Mouse (Mus musculus) 3T3-L1 (cell line): Measurements from ENCODE around the gene Hist1h2bc.
"Not testable (repeated sequence)": the region's sequence is repeated elsewhere in the genome, so short reads cannot be mapped to it uniquely, and the experiment has no call there.

ENCODE experiments used
- DNase-seq: peaks from one replicate; pipeline ENCODE4 v3.0.0-alpha.2; 2015; ENCODE audit warnings: low read depth, low spot score

Gene Hist1h2bc

DNA sequence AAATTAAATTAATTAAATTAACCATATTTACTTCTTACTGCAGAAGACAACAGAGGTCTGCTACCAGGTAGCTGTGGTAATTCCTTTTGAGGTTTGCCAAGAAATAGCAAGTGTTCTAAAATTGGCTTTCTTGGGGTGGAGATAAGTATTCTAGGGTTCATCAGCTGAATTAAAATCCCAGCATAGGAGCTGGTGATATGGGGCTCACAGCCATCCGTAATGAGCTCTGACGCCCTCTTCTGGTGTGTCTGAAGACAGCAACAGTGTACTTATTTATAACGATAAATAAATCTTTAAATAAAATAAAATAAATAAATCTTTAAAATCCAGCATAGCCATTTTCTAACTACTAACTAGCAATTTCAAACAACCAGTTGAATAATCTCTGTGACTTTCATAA, 15.8 kb downstream of the Hist1h2bc start:
- no peak for DNase-seq

DNA sequence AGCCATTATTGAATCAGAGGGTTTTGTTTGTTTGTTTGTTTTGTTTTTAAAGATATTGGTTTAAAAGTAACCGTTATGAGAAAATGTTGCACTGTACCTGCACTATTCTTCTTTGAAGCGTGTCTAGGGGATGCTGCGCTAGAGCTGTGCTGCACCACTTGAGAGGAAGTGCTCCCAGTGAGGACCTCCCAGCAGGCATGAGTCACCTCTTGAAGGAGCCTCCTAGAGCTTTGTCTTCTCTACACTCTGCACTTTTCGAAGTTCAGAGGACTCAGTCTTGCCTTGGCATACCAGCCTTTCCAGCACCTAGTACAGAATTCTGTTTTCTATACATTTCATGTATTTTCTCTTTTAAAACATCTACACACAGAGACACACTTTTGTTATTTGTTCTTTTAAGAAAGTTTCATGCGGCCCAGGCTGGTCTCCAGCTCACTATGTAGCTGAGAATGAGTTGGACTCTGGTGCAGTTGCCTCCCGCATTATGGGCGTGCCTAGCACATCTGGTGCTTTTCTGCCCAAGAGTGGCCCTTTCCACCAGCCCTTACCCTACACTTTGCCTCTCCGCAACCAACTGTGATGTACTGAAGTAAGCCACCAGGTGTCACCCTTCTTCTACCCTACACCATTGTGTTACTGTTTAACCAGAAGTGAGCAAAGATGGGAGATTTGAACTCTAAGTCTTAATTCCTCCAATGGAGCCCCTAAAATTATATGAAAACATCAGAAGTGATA, 17.0 kb downstream of the Hist1h2bc start:
- peak; percentile 90 for DNase-seq

DNA sequence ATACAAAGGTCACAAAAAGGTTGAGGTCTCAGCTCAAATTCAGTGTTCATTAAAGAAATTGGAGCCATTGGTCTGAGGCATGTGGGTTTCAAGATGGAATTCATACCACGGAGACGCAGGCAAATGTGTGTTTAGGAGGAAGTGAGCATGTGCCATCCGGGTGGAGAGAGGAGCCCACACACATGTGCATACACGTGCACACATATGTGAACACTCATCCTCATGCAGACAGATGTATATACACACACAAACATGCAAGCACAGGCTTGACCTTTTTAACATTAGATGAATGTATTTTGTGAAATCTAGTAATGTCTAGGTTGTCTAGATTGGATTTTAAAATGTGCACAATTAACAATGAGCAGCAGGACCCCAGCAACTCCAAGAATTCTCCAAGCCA, 18.2 kb downstream of the Hist1h2bc start:
- no peak for DNase-seq

DNA sequence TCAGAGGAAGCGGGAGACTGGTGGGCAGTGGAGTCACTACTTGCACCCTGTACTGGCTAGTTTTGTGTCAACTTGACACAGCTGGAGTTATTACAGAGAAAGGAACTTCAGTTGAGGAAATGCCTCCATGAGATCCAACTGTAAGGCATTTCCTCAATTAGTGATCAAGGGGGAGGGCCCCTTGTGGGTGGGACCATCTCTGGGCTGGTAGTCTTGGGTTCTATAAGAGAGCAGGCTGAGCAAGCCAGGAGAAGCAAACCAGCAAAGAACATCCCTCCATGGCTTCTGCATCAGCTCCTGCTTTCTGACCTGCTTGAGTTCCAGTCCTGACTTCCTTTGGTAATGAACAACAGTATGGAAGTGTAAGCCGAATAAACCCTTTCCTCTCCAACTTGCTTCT, 18.8 kb downstream of the Hist1h2bc start:
- DNase-seq, result not testable (repeated sequence)

DNA sequence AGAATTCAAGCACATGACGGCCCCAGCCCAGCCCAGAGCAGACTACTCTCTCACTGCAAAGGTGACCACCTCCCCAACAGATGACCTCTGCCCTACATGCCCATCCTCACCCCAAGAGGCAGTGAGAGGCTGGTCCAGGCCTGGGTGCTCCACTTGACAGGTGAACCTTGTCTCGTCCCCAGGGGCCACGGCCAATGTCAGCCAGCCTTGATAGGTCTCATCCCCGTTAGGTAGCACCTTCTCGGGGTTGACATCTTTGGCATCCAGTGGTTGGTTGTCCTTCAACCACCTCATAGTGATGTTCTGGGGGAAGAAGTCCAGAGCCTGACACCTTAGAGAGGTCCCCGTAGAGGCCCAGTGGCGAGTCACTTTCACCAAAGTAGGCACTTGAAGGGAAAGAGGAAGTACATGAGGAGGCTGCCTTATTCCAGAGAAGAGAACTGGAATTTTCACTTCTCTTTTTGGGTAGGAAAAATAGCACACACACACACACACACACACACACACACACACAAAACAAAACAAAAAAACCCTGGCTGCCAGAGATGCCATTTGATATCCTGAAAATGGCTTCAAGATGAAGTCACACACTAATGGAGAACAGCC, 21.9 kb downstream of the Hist1h2bc start:
- no peak for DNase-seq

DNA sequence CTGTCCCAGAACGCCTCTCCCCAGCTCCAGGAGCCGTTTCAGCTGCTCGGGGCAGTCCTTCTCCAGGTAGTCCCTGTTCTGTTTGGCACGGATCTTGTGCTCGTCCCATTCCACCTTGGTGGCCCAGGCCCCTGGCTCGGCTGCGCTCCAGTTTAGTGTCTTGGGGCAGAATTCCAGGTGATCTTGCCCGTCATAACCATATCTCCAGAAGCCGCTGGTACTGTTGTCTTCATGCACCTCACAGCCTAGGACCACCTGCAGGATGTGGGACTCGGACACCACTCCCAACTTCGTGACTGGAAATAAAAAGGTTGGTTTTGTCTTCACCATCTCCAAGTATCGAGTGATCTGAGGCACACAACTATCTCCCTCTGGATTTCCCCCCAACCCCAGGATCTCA, 22.8 kb downstream of the Hist1h2bc start:
- DNase-seq, result no peak

DNA sequence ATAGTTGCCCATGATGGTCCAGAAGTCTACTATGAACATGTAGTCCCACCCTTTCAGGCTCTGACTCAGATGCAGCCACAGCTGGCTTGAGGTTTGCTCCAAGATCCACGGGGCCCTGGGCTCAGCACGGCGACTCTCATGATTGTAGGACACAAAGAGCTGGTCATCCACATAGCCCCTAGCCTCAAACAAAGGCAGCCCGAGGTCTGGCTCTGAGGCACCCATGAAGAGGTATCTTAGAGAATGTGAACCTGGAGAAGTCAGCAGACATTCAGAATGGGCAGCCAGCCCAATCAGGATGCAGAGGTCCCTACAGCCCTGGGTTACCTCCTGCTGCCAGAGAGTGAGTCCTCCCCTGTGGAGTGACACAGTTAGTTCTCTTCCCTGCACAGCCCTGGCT, 24.0 kb downstream of the Hist1h2bc start:
- DNase-seq, result no peak

DNA sequence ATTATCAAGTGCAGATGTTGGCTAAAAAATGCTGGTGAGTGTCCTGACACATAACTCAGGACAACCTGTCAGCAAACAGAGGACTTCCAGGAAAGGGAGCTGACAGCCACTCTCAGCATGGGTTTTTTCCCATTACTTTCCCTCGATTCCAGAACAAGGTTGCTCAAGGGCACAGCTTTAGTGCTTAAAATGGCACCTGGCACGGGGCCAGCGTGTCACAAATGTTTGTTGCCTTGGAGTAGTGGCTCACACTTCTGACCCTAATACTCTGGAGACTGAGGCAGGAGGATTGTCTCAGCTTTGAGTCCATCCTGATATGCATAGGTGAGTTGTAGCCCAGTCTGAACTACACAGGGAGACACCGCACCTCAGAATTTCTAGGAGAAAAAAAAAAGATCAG, 24.7 kb downstream of the Hist1h2bc start:
- DNase-seq, result peak; percentile 24

DNA sequence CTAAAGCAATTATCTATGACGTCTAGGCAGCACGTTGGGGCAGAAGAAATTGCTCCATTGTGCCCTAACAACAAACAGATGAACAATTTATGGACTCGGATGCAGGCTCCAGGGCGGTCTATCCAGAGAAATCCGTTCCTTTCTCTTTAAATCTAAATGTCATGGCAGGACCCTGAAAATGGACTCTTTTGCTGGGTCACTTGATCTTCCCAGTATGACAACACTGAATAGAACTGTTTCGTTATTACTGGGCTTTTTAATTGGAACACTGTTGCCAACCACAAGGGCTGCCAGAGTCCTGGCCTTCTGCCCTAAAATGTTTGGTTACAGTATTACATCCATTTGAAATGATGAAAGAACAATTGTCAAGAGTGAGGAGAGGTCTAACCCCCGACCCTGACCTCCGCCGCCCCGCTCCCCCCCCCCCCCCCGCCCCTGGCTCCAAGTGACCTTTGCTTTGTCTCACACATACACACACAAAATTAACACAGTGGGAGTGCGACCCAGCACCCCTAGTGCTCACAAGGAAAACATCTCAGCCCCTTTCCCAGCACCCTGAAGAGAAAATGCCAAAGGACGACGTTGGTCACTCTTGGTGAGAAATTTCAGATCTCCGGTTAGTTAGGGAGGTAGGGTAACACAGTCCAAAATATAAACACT, 25.8 kb downstream of the Hist1h2bc start:
- no peak for DNase-seq

DNA sequence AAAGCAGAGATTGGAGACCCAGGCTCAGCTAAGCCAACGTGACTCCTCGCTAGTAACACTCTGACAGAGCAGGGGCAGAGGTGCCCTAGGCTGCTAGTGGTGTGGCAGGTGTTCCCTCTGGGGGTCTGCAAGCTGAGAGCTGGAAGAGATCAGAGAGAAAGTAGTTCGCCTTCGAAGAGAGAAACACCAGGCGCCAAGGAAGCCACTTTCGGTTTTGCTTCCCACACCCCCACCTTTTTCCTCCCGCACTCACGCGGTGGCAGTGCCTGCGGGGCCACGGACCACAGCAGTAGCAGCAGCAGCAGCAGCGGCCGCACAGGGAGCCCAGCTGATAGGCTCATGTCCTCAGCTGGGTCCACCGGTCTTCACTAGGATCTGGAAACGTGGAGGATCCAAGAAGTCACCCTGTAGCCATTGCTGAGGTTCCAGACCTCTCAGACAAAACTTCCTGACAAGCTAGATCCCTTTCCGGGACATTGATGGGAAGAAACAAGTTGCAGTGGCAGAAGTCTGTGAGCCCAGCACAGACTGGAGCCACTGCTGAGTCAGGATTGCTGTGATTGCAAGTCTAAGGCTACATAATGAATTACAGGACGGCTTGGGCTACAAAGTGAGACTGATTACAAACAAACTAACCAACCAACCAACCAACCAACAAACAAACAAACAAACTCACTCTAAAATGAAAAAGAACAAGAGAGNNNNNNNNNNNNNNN, 26.5 kb downstream of the Hist1h2bc start, which contains the start of gene Hfe:
Gene Hfe (minus strand): TSS at position 481 of the 716 bp plus-strand sequence.
- DNase-seq, result peak; percentile 26

DNA sequence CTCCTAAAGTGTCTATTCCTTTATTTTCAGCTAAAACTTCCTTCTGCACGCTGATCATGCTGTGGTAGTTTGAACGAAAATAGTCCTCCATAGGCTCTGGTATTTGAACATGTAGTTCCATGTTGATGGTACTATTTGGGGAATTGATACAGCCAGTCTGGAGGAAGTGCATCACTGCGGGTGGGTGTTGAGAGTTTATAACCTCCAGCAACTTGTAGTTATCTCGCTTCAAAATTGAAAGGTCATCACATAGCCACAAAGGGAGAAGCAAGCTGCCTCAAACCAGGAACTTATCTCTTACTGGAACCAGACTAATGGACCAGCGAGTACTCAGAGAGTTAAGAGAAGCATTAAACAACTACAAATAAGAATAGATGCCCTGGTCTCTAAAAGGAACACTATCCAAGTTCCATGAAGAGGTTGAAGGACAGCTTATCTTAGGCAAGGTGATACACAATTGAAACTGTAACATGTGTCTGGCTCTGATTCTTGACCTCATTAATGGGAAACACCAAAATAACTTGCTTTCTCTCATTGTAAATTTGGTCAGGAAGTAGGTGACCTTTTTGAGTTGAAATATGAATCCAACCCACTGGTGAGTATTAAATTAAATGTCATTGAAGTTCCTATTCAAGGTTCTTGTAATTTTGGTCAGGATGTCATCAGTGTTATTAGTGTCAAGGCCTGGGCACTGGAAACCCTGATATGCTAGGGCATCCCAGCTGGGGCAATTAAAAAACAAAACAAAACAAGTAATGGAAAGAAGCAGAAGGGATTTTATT, 32.5 kb downstream of the Hist1h2bc start:
- no peak for DNase-seq

DNA sequence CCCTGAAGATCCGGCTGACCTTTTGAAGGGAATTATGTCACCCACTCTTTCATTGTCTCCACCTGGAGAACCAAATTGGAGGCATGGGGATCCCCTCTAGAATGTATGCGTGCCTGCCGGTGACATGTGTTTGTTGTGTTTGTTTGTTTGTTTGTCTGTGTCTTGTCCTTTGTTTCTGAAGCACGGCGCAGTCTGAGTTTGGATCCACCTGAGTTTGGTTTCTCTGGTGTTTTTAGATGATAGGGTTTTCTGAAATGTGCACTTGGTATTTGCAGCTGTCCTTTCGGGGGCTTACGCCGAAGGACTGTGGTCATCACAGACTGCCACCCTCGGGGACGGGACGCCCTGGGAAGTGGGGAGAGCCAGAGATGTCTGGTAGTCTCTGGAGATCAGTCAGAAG, 33.2 kb downstream of the Hist1h2bc start:
- no peak for DNase-seq

DNA sequence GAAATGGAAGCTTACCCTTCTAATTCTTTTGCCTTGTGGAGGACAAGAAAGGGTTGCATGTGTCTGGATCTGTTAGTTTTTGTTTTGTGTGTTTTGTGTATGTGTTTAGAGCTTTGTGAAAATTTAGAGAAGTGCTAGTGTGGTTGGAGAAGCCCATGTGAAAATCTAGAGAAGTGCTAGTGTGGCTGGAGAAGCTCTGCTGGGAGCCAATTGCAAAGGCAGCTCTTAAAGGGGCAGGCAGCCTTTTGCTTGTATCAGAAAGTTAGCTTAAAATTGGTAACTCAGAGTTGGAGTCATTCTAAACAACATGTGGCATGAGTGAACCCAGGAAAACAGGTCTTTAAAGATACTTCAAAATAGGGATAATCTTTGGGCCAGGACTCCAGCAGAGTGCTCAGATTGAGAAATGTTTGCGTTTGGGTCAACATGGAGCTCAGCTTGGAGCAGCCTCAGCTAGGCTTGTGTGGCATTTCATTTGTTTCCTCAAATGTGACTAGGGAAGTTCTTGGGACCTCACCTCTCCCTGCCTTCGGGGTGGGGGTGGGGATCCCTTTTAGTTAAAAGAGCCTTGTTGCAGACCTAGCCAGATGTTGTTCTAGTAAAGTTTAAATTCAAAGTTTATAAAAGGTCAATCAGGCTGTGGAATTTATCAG, 33.7 kb downstream of the Hist1h2bc start:
- DNase-seq, result not testable (repeated sequence)

DNA sequence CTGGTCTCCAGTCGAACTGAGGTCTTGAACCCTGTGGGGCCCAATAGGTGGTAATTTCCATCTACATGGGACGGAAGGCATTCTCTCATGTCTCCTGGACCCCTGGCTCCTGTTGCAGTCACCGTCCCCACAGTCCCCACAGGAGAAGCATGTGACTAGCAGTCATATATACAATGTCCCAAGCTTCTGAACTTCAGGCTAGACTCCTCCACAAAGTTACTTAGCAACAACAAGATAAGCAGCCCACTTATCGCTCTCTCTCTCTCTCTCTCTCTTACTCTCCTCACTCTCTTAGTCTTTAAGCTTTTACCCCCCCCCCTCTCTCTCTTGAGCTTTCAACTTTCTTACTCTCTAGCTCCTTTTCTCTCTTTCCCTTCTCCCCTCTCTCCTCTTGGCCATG, 40.2 kb downstream of the Hist1h2bc start:
- DNase-seq, result no peak

DNA sequence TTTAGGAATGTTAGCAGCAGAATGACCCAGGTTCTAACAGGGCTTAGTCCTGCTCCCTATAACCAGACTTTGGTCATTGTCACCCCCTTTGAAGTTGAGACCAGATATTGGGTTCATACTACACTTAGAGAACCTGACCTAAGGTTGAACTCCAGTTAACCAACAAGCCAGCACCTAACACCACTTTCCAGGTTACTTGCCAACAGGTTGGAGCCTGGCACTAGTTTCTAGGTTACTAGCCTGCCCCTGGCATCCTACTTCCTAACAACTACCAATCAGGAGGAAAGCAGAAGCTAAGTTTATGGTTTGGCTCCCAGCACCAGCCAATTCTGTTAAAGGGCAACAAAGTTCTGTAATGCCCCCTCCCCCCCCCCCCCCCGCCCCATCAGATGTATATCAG, 41.2 kb downstream of the Hist1h2bc start:
- DNase-seq, result no peak

DNA sequence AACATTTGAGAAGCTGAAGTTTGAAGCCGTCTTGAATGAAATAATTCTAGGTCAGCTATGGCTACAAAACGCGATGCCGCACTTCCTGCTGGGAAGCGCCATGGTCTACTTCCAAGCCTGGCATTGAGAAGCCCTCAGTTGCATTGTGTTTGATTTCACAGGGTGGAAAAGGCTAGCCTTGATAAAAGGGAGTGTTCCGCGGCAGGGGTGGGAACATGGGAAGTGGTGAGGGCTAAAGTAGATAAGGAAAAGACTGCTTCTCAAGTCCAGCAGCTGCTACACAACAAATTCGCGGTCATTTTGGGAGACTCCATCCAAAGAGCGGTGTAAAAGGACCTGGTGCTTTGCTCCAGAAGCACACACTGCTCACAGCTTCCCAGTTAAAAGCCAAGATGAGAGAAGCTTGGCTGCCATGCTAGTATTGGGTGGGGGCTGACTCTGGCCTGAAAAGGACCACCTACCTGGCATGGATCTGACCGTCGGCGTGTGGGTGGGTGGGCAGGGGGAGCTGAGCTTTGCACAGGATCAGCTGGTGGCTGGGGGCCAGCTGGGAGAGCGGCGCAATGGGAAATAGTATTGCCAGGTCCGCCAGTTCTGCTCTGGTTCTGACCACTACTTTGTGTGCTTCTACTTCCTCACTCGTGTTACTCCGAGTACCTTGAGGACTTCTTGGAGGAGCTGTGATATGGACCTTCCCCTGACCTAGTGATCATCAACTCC, 44.6 kb downstream of the Hist1h2bc start:
- DNase-seq, result no peak

DNA sequence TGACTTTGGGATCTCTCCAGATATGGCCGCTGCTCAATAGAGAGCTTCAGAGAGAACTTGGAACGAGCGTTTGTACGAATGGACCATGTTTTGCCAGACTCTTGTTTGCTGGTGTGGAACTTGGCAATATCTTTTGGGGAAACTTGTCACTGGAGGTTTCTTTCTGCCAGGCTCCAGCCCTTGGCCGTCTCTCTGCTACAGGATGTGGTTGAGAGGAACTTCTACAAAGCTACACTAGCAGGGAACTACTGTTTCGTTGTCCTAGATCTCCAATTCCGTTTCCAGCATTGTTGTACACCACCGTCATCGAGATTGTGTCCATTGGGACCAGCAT, 45.2 kb downstream of the Hist1h2bc start:
- no peak for DNase-seq

DNA sequence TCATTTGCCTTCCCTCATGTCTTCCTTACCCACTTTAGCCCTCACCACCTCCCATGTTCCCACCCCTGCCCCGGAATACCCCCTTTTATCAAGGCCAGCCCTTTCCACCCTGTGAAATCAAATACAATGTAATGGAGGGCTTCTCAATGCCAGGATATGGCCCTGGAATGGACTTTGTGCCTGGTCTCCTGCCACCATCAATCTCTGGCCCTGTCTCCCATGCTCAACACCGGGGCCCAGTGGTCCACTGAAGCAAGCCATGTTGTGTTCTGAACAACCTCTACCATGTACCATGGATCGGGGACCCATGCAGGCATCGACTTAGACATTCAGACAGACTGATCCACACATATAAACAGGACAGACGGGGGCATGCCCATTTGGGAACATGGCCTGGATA, 45.7 kb downstream of the Hist1h2bc start:
- no peak for DNase-seq

DNA sequence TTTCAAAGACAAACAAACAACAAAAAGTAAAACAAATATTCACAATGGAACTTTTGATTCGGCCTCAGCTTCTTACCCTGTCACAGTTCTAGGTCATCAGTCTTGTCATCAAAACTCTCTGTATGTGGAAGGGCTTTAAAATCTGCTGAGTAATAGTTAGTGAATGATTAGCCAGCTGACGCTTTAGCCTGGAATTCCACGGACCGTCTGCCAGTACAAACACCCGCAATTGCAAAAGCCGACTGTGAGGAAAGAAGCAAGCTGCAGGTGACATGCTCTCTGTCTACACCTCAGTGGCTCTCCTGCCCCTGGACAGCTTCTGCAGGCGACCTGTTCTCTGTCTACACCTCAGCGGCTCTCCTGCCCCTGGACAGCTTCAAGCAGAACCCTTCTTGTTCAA, 46.5 kb downstream of the Hist1h2bc start:
- DNase-seq, result peak; percentile 76

DNA sequence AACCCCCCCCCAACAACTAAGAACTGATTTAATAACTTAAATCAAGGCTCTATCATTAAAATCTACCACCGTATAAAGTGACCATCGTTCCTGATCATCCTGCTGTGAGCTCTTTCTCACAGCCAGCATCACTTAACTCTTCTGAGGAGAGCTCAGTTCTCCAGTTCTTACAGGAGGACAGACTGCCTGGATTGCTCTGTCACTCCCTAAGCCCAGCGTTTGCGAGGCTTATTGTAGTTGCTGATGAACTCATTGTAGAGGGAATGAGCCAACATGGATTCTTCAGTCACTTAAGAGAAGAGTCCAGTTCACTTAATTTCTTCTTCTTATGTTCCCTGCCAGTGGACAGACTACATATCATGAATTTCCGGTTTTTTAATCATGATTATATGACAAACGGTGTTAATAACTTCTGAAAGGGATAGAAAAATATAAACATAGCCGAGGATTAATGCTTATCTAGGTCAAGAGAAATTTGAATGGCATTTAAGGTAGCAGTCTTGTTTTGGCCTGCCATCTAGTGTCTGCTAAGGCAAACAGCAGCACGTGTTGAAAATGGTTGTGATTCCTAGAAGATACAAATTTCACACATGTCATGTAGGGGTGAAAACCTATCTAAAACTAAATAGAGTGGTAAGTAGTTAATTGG, 48.3 kb downstream of the Hist1h2bc start:
- peak; percentile 70 for DNase-seq
